Mouse (Mus musculus): ENCODE measurements around the gene Eya4. TPM values are rescaled to one million over a fixed set of nuclear protein-coding genes. Genes with fewer than 3 reads are reported as not detected.

The Eya4 gene
- polyA plus RNA-seq, 1 experiment from 2014 or later: 0.56 TPM

GRCm38 (mm10) chr10:23080749-23081547, 269.6 kb downstream of the Eya4 start:
- Histone ChIP-seq H3K27me3 (no peaks in the 10 kb centered on the region), H3K9me3 (no peaks in the 10 kb centered on the region), H3K36me3 (no peaks in the 10 kb centered on the region), H3K4me3 (no peak overlapping the region), H3K4me2 (peak overlapping the region; percentile 37; the same call in 1 of the 2 replicates), H3K4me1 (replicated peaks) (no peaks in the 10 kb centered on the region), H3K9ac (no peak overlapping the region), H3K27ac (replicated peaks) (no peak overlapping the region)
- 36% methylated on average over 24 of the region's 24 CpGs for WGBS
- peak; percentile 74; the same call in 1 of the 2 replicates for ATAC-seq (ENCODE audit: low FRiP score, low read depth)

DNA sequence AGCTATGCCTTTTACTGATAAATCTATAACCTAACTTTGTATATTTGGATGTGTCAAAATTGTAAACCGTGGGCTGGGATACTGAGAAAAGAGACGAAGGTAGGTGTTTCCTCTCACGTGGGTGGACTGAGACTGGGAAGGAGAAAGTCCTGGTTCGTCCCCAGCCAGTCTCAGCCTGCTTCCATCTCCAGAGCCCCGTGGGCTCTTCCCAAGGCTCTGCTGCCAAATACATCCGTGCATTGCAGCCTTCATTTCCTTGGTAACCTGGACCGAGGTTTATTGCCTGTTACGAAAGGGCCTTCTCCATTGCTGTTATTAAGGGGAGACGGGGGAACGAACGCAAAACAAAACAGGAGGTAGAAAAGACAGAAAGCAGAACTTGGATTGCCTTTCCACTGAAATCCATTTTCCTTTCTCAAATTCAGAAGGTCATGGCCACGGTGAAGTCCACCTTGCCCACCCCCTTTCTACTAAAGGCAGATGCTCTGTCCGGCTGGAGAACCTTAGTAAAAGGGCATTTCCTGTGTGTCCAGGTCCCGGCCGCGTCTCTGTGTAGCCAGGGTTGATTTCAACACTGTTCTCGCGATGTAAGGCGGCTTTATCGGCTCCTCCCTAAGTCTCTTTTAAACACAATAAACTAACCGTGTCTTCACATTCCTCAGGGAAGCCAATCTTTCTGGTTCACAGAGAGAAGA, 273.7 kb downstream of the Eya4 start:
- no peaks in the 10 kb centered on the region for H3K27me3 ChIP-seq
- ATAC-seq (ENCODE audit: low FRiP score, low read depth): no peak
- H3K36me3 ChIP-seq: no peaks in the 10 kb centered on the region
- WGBS: 58% methylated on average over 21 of the region's 21 CpGs
- H3K9me3 ChIP-seq: no peaks in the 10 kb centered on the region
- no peak overlapping the region for H3K27ac ChIP-seq (replicated peaks)
- no peaks in the 10 kb centered on the region for H3K4me1 ChIP-seq (replicated peaks)
- no peak overlapping the region for H3K4me3 ChIP-seq
- peak overlapping the region; percentile 20; the same call in 1 of the 2 replicates for H3K4me2 ChIP-seq
- H3K9ac ChIP-seq: no peak overlapping the region

DNA sequence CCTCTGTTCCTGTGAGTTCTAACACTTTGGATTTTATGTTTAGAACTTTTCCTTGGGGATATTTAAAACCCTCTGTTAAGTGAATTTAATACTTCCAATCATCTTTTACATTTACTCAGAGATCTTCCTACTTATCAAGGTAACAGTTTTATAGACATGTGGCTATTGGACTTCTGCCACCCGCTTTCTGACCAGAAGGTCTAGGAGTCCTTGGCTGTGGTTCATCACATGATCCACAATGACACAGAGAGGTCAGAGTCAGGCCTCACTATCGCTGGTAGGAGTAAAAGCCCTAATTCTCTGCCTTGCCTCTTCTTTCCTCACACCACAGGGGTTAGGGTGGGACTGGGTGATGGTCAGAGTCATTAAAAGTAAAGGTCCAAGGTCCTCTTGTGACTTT, 277.2 kb downstream of the Eya4 start:
- Histone ChIP-seq H3K27ac (replicated peaks) (no peak overlapping the region), H3K4me1 (replicated peaks) (no peaks in the 10 kb centered on the region), H3K27me3 (no peaks in the 10 kb centered on the region), H3K9me3 (no peaks in the 10 kb centered on the region), H3K4me2 (no peak overlapping the region), H3K36me3 (no peaks in the 10 kb centered on the region), H3K9ac (no peak overlapping the region), H3K4me3 (no peak overlapping the region)
- ATAC-seq (ENCODE audit: low FRiP score, low read depth): no peak
- WGBS: 81% methylated on average over 2 of the region's 2 CpGs

DNA sequence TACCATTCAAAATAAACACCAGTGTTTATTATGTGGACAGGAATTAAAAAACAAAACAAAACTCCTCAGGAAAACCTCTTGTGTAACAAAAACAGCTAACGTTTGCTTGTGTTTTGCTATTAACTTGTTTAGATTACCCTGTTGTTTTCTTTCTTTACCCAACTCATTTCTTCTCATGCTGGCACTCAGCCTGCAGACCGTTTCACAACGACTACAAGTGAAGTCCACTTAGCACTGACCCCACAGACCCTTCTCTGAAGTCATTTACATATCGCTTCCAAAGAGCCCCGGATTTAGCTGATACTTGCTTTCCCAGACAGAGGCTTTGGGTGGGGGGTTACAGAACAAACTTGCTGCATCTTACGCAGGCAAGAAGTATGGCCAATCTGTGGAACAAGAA, 286.9 kb downstream of the Eya4 start:
- Histone ChIP-seq H3K9ac (no peak overlapping the region), H3K4me2 (no peak overlapping the region), H3K27ac (replicated peaks) (no peak overlapping the region), H3K4me1 (replicated peaks) (no peaks in the 10 kb centered on the region), H3K27me3 (no peaks in the 10 kb centered on the region), H3K9me3 (no peaks in the 10 kb centered on the region), H3K4me3 (no peak overlapping the region), H3K36me3 (no peaks in the 10 kb centered on the region)
- no peak for ATAC-seq (ENCODE audit: low FRiP score, low read depth)
- 59% methylated on average over 6 of the region's 6 CpGs for WGBS

DNA sequence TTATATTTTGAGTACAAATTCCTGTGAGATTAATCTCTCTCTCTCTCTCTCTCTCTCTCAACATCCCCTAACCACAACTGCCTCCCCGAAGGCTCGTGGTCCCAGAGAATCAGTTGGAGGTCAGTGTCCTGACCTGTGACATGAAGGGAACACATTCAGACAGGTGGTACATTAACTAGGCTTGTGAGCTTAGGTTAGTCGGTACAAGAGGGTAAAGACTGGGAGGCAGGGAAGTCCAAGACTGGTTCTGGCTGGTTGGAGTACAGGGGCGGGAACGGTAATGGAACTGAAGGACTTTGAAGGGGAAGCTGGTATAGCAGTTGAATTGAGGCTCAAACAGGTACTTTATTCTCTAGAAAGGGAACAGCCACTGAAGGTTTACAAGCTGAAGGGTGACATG, 287.9 kb downstream of the Eya4 start:
- Histone ChIP-seq H3K36me3 (no peaks in the 10 kb centered on the region), H3K4me1 (replicated peaks) (no peaks in the 10 kb centered on the region), H3K27ac (replicated peaks) (no peak overlapping the region), H3K4me3 (no peak overlapping the region), H3K9me3 (no peaks in the 10 kb centered on the region), H3K27me3 (no peaks in the 10 kb centered on the region), H3K4me2 (no peak overlapping the region), H3K9ac (no peak overlapping the region)
- no peak for ATAC-seq (ENCODE audit: low FRiP score, low read depth)
- WGBS: 91% methylated on average over 5 of the region's 5 CpGs

DNA sequence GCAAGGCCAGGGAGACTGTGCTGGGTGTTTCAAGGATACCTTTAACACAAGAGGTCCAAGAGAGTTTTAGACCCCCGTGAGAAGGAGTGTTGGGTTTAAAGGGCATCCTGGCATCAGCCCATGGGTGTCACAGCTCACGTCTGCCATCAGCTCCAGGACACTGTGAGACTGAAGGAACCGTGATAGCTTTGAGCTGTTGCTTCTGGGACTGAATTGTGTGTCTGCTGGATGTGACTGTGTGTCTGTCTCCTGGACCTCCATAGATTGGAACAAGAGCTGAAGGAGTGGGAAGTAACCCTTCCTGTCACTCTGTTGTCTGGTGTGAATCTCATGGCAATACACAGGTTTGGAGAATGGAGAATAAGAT, 289.9 kb downstream of the Eya4 start:
- WGBS: 94% methylated on average over 3 of the region's 3 CpGs
- H3K27me3 ChIP-seq: no peaks in the 10 kb centered on the region

DNA sequence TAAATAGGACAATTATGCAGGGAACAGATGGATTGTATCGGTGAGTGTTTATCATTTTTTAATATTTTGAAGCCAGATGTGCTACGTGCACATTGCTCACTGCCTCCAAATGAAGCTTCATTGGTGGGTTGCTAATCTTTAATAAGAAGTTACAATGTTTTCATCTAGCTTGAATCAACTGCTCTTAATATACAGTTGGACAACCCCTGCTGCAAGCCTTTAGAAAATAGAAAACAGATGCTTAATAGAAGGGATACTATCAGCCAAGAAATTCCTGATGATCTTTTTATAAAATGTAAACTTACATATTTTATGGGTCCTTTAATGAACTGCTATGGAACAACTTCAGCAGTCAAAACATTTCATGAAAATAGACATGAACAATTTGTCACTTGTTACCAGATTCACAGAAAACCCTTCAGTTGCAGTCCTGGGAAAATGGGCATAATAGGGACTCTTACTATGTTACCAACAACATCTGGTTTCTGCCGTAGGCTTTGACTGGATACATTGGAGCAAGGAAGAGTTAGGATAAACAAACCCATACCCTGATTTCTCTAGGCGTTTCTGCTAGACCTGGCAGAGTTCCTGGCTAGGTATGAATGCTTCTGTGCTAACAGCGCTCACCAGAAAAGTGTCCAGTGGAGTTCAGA, 290.4 kb downstream of the Eya4 start:
- no peaks in the 10 kb centered on the region for H3K4me1 ChIP-seq (replicated peaks)
- no peaks in the 10 kb centered on the region for H3K27me3 ChIP-seq
- no peak overlapping the region for H3K9ac ChIP-seq
- H3K9me3 ChIP-seq: no peaks in the 10 kb centered on the region
- no peak for ATAC-seq (ENCODE audit: low FRiP score, low read depth)
- no peaks in the 10 kb centered on the region for H3K36me3 ChIP-seq
- H3K4me3 ChIP-seq: no peak overlapping the region
- WGBS: 85% methylated on average over 5 of the region's 5 CpGs
- no peak overlapping the region for H3K4me2 ChIP-seq
- H3K27ac ChIP-seq (replicated peaks): no peak overlapping the region

More for the DNA sequence above, 289.9 kb downstream of the Eya4 start:
- no peak for ATAC-seq (ENCODE audit: low FRiP score, low read depth)
- H3K4me2 ChIP-seq: no peak overlapping the region
- no peak overlapping the region for H3K4me3 ChIP-seq
- no peaks in the 10 kb centered on the region for H3K36me3 ChIP-seq
- no peak overlapping the region for H3K27ac ChIP-seq (replicated peaks)
- H3K9me3 ChIP-seq: no peaks in the 10 kb centered on the region
- H3K4me1 ChIP-seq (replicated peaks): no peaks in the 10 kb centered on the region
- H3K9ac ChIP-seq: no peak overlapping the region

DNA sequence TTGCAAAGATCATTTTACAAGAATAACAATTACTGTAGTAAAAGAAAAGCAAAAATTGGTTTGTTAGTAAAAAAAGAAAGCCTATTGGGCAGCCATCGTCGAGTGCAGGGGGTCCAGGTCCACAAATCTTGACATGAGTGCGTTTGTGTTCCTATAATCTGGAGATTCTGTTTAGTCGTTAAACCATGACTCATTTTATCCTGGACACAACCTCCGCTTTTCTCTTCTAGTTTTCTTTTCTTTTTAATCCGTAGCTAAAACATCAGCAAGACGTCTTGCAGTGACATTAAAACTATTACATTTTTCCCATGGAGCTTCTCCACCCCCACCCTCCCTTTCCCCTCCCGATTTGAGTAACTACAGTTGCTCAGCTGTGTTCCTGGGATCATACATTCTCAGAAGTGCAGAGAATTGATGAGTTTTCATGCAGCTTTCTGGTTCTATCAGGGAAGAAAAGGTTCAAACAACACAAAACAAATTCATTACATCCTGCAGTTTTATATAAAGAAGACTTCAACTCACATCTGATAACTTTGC, 297.1 kb downstream of the Eya4 start:
- no peaks in the 10 kb centered on the region for H3K4me1 ChIP-seq (replicated peaks)
- 80% methylated on average over 8 of the region's 8 CpGs for WGBS
- no peaks in the 10 kb centered on the region for H3K36me3 ChIP-seq
- H3K27ac ChIP-seq (replicated peaks): no peak overlapping the region
- no peak overlapping the region for H3K4me2 ChIP-seq
- H3K4me3 ChIP-seq: no peak overlapping the region
- no peak for ATAC-seq (ENCODE audit: low FRiP score, low read depth)
- H3K27me3 ChIP-seq: no peaks in the 10 kb centered on the region
- H3K9me3 ChIP-seq: no peaks in the 10 kb centered on the region
- no peak overlapping the region for H3K9ac ChIP-seq

All from hindbrain, embryonic 15.5 days (tissue).